Mouse (Mus musculus) CD4-positive, CD25-positive, alpha-beta regulatory T cell, adult 2 months (primary cell): Measurements from ENCODE around the gene Cul4a.

Experiments used
- DNase-seq: peaks from one replicate; pipeline ENCODE4 v3.0.0-alpha.2; 2012; ENCODE audit warnings: low read depth, low spot score

Gene Cul4a

DNA sequence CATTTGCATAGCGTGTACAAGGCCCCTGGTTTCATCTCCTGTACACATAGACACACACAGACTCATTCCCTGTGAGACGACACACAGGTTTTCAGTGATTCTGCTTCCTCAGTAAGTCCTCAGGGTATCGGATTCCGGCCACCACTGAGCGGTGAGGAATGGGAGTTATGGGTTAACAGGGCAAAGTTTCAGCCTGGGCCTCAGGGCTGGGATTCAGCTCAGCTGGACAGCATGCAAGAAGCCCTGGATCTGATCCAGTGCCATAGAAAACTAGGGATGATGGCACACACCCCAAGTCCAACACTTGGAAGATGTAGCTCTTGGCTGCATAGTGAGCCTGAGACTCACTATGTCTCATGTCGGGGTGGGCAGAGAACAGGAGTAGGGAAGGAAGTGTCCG is 74.5 kb downstream of the Cul4a start:
- no peak for DNase-seq

DNA sequence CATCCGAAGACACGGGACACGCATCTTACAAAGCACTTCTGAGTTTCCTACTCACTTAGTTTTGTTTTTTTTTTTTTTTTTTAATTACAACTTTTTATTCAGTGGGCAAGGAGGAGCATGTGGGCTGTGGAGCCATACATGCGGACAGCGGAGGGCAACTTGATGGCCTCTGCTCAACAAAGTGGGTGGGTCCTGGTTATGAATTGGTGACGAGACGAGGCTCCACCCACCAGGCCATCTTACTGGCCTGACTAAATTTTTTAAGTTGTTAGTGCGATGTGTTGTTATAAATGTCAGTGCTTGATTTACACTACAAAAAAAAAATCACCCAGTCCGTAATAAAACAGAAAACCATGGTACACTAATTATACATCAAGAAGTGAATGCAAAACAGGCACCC is 75.0 kb downstream of the Cul4a start:
- no peak for DNase-seq

DNA sequence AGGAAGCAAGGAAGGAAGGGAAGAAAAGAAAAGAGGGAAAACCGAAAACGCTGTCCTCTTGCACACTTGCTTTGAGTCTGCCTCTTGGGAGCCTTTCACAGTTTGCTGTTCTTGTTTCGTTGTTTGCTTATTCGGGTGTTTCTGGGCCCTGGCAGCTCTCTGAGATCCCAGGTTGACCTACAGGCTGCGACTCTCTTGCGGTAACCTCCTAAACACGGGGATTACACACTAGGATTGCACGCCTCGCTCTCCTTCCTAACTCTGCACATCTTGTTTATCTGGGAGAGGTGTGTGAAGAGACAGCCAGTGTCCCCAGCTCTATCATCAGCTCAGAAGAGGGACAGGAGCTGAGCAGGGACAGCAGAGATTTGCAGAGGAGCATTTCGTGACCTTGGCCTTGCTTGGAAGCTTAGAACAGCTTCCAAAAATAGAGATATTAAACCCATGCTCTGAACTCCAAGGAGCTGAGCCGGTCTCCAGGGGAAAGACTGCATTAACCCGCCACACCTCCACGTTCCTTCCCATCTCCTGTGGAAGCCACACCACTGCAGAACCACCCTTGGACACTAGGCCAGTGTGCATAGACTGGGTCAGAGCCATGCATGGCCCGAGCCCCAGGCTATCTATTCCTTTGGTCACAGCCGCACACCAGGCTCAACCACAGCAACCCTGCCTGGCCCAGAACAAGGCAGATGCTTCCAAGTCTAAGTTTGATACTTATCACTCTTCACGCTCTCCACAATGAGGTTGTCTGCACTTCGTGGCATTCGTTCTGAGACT is 75.7 kb downstream of the Cul4a start:
- no peak for DNase-seq

DNA sequence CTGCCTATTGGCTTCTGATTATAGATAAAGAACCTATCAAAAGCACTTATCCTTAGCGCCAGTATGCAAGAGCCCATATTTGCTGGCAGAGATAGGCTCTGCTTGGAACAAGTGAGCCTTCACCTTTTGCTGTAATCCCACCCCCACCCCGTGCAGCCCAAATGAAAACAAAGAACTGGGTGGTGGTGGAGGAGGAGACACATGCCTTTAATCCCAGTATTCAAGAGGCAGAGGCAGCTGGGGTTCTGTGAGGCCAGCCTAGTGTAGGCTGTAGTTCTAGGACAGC is 76.2 kb downstream of the Cul4a start:
- no peak for DNase-seq

DNA sequence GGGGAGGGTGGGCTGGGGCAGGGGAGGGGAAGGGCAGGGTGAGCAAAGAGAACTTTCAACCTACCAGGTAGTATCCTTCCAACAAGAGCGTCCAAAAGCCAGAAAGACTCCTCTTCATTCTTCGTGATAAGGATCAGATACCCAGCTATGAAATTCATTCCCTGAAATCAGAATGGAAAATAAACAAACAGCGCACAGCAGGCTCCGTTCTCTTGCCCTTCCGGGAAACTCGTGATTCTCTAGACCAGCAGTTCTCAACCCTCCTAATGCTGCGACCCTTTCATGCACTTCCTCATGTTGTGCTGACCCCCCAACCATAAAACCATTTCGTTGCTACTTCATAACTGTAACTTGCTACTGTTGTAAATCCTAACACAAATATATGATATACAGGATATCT is 81.4 kb downstream of the Cul4a start:
- DNase-seq = no peak

DNA sequence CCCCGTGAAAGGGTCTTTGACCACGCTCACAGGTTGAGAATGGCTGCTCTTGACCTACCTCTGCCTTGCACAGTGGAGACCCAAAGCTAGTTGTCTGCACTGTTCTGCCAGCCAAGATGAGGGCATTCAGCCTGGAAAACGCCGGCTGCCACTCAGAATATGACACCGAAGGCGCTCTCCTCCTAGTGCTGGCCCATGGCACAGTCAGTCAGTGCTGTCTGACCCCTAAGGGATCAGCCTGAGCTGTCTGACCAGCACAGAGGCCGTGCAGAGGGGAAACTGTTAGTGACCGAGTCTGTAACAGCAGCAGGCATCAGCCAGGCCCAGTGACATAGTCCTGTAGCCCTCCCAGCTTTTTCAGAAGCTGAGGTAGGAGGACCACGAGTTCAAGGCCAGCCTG is 81.8 kb downstream of the Cul4a start:
- DNase-seq = no peak

DNA sequence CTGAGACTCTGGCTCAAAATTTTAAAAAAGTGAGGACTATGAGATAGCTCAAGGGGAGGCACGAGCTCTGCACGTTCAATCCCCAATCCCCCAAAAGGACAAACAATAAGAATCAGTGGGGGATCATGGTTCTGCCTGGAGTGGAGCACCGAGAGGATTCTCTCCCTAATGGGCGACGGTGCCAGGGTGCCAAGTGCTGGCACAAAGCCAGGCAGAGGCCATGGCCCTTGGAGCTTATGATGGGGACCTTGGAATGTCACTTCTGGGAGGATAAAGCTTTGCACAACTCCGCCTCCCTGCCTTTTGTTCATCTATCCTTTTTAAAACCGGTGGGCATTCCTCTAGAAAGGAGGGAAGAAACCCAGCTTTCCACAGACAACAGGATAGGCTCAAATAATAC is 82.2 kb downstream of the Cul4a start:
- no peak for DNase-seq

DNA sequence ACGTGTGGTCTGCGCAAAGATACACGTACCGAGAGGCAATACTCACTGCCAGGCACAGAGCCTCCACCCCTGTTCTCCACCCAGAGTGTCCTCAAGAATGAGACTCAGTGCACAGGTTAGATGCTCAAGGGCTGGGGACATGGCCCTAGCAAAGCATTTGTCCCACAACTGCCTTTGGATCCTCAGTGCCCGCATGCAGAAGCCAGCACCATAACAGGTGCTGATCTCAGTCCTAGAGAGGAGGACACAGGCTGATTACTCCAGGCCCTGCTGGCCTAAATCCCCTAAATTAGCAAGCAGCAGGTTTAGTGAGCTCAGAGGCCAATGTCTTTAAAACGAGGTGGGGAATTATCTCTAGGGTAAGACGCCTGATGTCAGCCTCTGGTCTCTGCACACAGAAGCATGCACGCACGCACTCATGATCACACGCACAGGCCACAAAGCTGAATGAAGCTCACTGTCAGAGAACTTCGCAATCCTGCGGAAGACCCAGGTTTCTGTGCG is 82.7 kb downstream of the Cul4a start:
- DNase-seq = no peak

DNA sequence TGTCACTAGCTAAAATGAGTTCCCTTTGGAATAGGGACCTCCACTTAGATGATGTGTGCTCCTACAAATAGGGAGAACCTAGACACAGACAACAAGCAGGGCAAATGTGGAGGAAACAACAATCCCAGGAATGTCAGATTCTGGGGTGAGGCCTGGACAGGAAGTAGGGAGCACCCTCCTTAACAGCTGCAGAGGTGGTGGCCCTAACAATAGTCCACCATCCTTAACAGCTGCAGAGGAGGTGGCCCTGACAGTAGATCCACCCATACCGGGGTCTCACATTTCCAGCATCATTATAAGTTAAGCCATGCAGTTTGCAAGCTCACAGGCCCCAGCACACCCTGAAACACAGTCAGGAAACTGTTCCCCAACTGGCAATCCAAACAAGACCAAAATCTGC is 83.4 kb downstream of the Cul4a start:
- DNase-seq = no peak

DNA sequence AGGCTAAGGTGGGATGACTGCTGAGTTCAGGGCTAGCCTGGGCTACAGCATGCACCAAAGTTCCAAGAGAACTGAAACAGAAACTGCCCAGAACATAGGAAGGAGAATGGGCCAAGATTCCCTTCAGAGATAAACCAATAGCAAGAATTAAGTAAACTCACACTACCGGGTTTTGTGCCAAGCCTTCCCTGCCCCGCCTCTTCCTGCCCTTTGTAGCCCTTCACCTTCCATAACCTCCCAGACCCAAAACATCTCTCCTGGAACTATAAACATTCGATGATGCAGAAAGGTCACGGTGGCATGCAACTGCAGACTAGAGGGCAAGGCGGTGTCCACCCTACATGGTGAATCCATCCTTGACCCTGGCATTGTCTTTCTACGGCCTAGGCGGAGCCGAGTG is 84.8 kb downstream of the Cul4a start:
- DNase-seq = no peak

DNA sequence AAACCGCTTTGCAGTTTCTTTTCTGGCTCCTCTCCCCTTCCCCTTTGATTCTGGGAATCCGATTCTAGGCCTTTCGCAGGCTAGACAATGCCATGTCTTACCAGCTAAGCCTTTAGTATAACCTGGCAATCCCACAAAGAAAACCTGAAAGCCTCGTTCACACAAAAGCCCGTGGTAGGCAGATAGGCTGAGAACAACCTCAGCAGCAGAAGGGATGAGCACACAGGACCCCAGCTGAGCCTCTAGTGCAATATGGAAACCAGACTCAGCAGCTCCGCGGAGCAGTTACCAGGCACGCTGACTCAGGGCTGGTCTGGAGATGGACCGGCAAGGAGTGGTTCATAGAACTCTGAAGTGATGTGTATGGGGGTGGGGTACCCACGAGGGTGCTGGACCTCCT is 89.4 kb downstream of the Cul4a start:
- DNase-seq = no peak

DNA sequence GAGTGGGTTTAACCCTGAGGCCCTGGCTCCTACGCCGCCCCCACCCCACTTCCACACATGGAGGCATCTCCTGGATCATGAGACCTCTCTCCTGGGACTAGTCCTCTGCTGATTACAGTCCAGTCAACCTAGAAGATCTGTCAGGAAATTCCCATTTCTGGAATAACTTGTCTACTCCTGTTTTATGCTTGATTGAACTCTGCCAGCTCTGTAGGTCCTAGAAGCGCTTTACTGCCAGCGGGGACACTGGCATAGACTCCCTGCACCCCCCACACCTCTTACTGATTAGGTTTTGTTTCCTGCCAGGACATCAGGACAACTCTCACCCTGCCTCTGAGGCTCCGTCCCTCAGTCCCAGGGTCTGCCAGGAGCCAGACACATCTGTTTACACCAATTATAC is 92.1 kb downstream of the Cul4a start:
- no peak for DNase-seq
